ENCODE assay signal across 23 mouse cellular contexts in genomic region chr1:34982966-34983365, GRCm38 (mm10).
DNase-seq lines count a peak whose midpoint lies in the region; TF ChIP-seq lines count a peak whose summit lies in the region.
"Had no signal": no experiment of that assay in that cellular context is flagged by ENCODE, and none has a peak within 500 bp of the region (broad histone marks: within the 10 kb centered on the region; RNA-seq: fewer than 3 reads in every experiment).

No protein-coding gene starts in this region.

- H3K4me3 ChIP-seq in liver, adult 2 months (ENCODE audit: insufficient read depth, low read depth, low read length), result no peak overlapping the region
- H3K4me3 ChIP-seq in limb, embryonic 10.5 days, result no peak overlapping the region
- H3K4me3 ChIP-seq: embryonic facial prominence, embryonic 13.5 days; heart, embryonic 10.5 days; left cerebral cortex, adult 2 months; liver, embryonic 12.5 days; midbrain, embryonic 13.5 days; myocyte; neural tube, embryonic 13.5 days had no signal

- WGBS in liver, adult 2 months, result 68% methylated on average over 2 of the region's 2 CpGs
- WGBS in limb, embryonic 10.5 days, result 84% methylated on average over 2 of the region's 2 CpGs

- H3K4me1 ChIP-seq in liver, adult 2 months (ENCODE audit: control insufficient read depth, insufficient read depth, low read length), result no peaks in the 10 kb centered on the region
- no peaks in the 10 kb centered on the region for H3K4me1 ChIP-seq in limb, embryonic 10.5 days
- H3K4me1 ChIP-seq: embryonic facial prominence, embryonic 13.5 days; heart, embryonic 10.5 days; liver, embryonic 12.5 days; midbrain, embryonic 13.5 days had no signal

- H3K9ac ChIP-seq in liver, adult 2 months (ENCODE audit: low read depth, low read length), result no peak overlapping the region
- H3K9ac ChIP-seq: embryonic facial prominence, embryonic 13.5 days; liver, embryonic 12.5 days; midbrain, embryonic 13.5 days; neural tube, embryonic 13.5 days had no signal

- no peaks in the 10 kb centered on the region for H3K36me3 ChIP-seq in liver, adult 2 months (ENCODE audit: control insufficient read depth, insufficient read depth, low read length)
- no peaks in the 10 kb centered on the region for H3K36me3 ChIP-seq in limb, embryonic 10.5 days
- H3K36me3 ChIP-seq: embryonic facial prominence, embryonic 13.5 days; heart, embryonic 10.5 days; liver, embryonic 12.5 days; midbrain, embryonic 13.5 days; neural tube, embryonic 13.5 days had no signal

- TF ChIP-seq CTCF in liver, adult 2 months (IDR thresholded peaks at IDR 0.05; ENCODE audit: low read depth, low read length), result no peak

- H3K27ac ChIP-seq in liver, adult 2 months (replicated peaks; ENCODE audit: insufficient read depth, low read depth, low read length), result no peak overlapping the region
- no peak overlapping the region for H3K27ac ChIP-seq in limb, embryonic 10.5 days
- H3K27ac ChIP-seq: embryonic facial prominence, embryonic 13.5 days; heart, embryonic 10.5 days; kidney, postnatal 0 days; left cerebral cortex, adult 2 months; liver, embryonic 12.5 days; midbrain, embryonic 13.5 days; neural tube, embryonic 13.5 days had no signal

- TF ChIP-seq POLR2A in liver, adult 2 months (IDR thresholded peaks at IDR 0.05; ENCODE audit: extremely low read depth, insufficient read depth, low read length), result no peak

- no peaks in the 10 kb centered on the region for H3K27me3 ChIP-seq in liver, adult 2 months (ENCODE audit: control insufficient read depth, insufficient read depth, low read length)
- H3K27me3 ChIP-seq in limb, embryonic 10.5 days (ENCODE audit: low read depth, poor library complexity, severe bottlenecking), result no peaks in the 10 kb centered on the region
- H3K27me3 ChIP-seq: embryonic facial prominence, embryonic 13.5 days; liver, embryonic 12.5 days; midbrain, embryonic 13.5 days; neural tube, embryonic 13.5 days had no signal

- H3K79me2 ChIP-seq in liver, adult 2 months (ENCODE audit: control insufficient read depth, insufficient read depth, low read length), result no peaks in the 10 kb centered on the region

- intact Hi-C loops in gastrocnemius, postnatal 36 days (cut with DNase I), result no loop called here

- DNase-seq in heart, adult 11 months, result peak; percentile 31
- no peak for DNase-seq in heart, adult 8-10 months (ENCODE audit: low spot score)
- peak; percentile 17 for DNase-seq in liver, adult 2 months (ENCODE audit: extremely low read depth, low read depth, low spot score)
- no peak for DNase-seq in liver
- peak; percentile 13 for DNase-seq in cerebellum, adult 8-10 months
- DNase-seq in cerebellum, postnatal 14 days, result peak; percentile 89 to 94
- no peak for DNase-seq in gastrocnemius, postnatal 36 days
- DNase-seq in limb, embryonic 10.5 days (ENCODE audit: low spot score), result no peak
- DNase-seq: adrenal gland, adult 2 months; heart, postnatal 4 days; lung, adult 18-20 months; lung, postnatal 10 days; retina, postnatal 1 day; right cerebral cortex, postnatal 25 days; spleen, adult 18-20 months had no signal

- no peaks in the 10 kb centered on the region; the same call in 1 of the 2 replicates for H3K9me3 ChIP-seq in limb, embryonic 10.5 days (replicated peaks)

Comparison
In these comparisons a context has a peak if more than half of its experiments do, and no peak if none do; other contexts are left out.
1. DNase-seq: peak in heart, adult 11 months (single experiment), liver, adult 2 months (single experiment), cerebellum, adult 8-10 months (single experiment) and cerebellum, postnatal 14 days (2 of 2); none in heart, adult 8-10 months (single experiment), liver (single experiment), gastrocnemius, postnatal 36 days (0 of 2) and limb, embryonic 10.5 days (single experiment).